Mouse (Mus musculus): ENCODE results near the gene Tmtc2.

The Tmtc2 gene

DNA sequence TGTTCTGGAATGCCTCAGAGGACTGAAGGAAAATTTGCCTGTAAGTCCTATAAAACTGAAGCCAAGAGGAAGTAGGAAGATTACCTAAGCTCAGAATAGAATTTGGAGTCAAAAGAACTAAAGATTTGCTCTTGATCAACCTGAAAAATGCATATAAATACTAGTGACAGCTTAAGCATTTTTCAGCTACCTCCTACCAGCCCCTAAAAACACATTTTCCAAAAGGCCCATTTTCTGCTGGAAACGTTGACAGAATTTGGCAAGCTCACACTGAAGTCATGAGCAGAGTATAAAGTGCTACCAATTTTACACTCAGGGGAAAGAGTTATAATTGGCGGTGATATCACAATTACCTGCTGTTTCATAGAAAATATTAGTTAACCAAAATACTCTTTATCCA lies 285.8 kb downstream of the Tmtc2 start:
- no peak for DNase-seq (ENCODE audit: low read depth)

GRCm38 (mm10) chr10:105287575-105287974 lies 286.7 kb downstream of the Tmtc2 start:
- DNase-seq (ENCODE audit: low read depth) = no peak

- no peak for DNase-seq (ENCODE audit: low read depth)
Observed at GRCm38 (mm10) chr10:105287064-105287463, 287.2 kb downstream of the Tmtc2 start.

- no peak for DNase-seq (ENCODE audit: low read depth)
Observed at GRCm38 (mm10) chr10:105286221-105286620, 288.0 kb downstream of the Tmtc2 start.

GRCm38 (mm10) chr10:105284171-105284570 lies 290.1 kb downstream of the Tmtc2 start:
- DNase-seq (ENCODE audit: low read depth) = no peak

GRCm38 (mm10) chr10:105280933-105281332 lies 293.3 kb downstream of the Tmtc2 start:
- DNase-seq (ENCODE audit: low read depth) = no peak

DNA sequence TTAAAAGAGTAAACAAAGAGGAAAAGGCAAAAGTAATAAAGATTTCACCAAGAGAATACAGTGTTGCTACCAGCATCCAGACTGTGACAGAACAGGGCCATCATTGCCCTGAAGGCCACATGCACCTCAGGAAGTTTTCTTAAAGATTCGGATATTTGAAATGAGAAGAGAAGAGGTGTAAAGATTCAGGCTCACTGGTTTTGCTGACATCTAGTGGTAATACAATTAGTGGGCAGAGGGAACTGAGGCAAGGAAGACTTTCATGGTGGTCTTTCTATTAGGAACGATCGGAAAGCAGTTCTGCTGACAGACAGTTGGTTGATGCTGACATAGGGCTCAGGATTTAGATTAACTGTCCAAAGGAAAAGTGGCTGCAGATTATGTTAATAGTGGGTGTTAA lies 314.2 kb downstream of the Tmtc2 start:
- no peak for DNase-seq (ENCODE audit: low read depth)

DNA sequence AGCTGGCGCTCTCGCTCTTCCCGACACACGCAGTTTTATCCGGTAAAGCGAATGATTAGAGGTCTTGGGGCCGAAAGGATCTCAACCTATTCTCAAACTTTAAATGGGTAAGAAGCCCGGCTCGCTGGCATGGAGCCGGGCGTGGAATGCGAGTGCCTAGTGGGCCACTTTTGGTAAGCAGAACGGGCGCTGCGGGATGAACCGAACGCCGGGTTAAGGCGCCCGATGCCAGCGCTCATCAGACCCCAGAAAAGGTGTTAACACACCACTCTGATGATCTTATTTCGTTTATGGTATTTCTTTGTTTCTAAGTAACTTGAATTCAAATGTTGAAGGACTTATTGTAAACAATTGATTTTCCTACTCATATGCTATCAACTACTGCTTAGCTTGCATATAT lies 336.0 kb downstream of the Tmtc2 start:
- peak; percentile 88 for DNase-seq (ENCODE audit: low read depth)

DNA sequence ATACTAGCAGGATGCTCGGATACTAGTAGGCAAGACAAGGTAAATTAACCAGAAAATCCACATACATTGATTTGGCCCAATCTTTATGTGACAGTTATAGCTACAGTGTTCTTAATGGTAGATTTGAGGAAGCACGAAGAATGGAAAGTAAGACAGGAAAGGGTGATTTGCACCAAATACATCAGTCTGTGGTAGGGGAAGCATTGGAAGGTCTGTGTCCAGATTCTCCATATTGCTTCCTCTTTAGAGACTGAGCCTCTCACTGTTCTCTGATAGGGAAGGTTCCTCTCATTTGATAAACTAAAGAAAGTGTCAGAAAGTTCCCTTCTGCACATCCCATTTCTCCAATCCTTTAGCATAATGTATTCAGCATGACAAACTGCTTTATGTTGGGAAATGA lies 341.4 kb downstream of the Tmtc2 start:
- no peak for DNase-seq (ENCODE audit: low read depth)

DNA sequence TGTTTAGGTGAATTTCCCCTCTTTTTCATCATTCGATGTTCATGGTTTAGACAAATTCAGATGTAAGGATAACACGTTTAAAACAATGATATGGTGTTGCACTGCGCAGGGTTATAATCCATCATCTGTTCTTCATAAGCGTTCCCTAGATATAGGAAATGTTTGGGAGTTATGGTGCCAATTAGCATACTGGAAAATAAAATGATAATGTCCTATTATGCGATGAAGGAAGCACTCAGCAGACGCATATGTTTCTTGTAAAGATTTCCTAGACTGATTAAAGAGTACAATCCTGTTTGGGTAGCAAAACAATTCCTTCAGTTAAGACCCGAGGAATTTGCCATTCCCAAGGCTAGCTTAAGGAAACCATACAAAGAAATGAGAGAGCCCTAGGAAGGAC lies 343.8 kb downstream of the Tmtc2 start:
- DNase-seq (ENCODE audit: low read depth) = no peak

DNA sequence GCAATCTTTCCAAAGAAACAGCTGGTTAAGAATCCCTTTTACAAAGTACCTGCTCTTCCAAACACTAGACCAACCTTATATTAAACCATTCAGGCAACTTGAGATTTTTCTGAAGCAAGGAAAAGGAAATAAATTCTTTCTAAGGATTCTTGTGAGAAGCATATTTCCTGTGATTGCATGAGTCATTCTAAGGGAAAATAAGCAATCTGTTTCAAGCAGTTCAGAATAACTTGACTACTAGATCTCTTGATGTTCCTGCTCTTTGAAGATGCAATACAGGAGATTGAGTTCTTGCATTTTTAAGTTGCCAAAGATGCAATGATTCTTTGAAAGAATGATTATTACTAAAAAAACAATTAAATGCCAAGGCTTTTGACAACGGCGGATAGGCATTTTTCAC lies 345.6 kb downstream of the Tmtc2 start:
- no peak for DNase-seq (ENCODE audit: low read depth)

- DNase-seq (ENCODE audit: low read depth) = no peak
Observed at GRCm38 (mm10) chr10:105227631-105228030, 346.6 kb downstream of the Tmtc2 start.

DNA sequence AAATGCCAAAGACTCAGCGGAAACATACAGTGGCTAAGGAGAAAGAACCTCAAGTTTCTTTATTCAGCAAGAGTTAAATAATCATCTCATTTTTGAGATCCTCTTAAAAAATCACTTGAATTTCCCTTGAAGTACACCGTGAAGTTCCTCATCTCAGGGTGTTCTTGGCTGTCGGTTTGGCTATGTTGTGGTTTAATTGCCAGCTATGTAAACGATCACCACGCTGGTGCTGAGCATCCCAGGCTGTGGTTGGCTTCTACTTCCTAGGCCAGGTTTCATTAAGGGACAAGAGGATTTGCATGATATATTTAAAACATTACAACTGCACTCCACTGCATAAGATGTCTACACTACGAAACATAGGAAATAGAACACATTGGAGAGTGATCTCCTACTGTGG lies 348.5 kb downstream of the Tmtc2 start:
- DNase-seq (ENCODE audit: low read depth) = no peak

DNA sequence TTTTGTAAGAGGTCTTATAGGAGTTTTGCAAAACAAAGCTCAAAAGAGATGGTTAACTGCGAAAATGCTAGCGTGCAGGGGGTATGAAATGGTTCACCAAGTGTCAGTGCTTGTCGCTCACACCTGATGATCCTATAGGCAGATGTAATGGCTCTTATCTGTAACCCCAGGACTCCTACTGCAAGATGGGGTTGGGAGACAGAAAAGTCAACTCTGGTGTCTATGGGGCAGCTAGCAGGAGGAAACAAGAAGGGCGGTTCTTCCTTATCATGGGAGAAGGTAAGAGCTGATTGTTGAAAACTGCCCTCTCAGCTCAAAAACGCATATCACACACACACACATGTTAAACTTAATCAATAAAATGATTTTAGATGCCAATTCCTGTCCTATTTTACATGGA lies 351.3 kb downstream of the Tmtc2 start:
- DNase-seq (ENCODE audit: low read depth) = no peak

- no peak for DNase-seq (ENCODE audit: low read depth)
Observed at GRCm38 (mm10) chr10:105201491-105201890, 372.8 kb downstream of the Tmtc2 start.

GRCm38 (mm10) chr10:105200678-105201077 lies 373.6 kb downstream of the Tmtc2 start:
- no peak for DNase-seq (ENCODE audit: low read depth)

DNA sequence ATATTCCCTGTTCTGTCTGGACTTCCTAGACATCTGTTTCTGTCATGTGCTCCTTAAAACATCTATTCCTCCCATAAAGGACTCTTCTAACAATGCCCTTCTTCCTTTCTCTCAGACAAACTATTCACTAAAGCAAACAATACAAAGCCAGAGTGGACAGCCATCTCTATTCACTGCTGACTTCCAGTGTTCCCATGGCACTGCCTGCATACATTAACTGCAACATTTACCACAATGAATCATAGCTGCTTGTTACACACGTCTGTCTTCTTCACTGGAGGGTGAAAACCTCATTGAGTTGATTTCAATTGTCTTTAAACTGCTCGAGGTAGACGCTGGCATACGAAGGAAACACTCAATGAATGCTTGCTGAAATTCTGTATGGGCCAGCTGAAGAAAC lies 374.2 kb downstream of the Tmtc2 start:
- DNase-seq (ENCODE audit: low read depth) = no peak

DNA sequence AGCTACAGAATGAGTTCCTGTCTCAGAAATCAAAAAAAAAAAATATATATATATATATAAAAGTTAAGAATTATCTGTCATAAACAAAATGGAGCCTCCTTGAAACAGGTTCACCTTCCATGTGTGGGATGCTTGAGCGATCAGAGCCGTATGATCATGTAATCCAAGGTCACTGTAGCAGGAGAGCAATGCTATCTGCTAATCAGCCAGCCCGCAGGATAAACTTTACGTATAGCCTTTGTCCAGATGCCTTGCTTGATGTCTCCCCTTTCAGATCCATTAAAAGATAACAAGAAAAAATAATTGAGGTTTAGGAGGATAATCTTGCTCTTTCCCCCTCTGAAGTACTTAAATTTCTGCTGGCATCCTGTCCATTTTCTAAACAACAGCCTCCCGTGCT lies 374.7 kb downstream of the Tmtc2 start:
- no peak for DNase-seq (ENCODE audit: low read depth)

DNA sequence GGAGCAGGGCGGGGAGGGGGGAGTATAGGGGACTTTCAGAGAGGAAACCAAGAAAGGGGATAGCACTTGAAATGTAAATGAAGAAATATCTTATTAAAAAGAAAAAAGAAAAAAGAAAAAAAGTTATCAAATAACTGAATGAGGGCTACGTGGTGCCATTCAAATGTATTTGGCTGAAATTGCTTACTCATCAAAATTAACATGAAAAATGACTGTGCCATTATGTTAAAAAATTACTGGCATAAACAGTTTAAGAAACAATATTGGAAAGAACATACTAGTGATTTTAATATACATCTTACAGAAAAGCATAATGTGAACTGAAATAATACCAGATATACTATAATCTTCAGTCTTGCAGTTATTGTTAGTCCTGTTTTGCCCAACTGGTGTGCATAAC lies 378.9 kb downstream of the Tmtc2 start:
- DNase-seq (ENCODE audit: low read depth) = no peak

DNA sequence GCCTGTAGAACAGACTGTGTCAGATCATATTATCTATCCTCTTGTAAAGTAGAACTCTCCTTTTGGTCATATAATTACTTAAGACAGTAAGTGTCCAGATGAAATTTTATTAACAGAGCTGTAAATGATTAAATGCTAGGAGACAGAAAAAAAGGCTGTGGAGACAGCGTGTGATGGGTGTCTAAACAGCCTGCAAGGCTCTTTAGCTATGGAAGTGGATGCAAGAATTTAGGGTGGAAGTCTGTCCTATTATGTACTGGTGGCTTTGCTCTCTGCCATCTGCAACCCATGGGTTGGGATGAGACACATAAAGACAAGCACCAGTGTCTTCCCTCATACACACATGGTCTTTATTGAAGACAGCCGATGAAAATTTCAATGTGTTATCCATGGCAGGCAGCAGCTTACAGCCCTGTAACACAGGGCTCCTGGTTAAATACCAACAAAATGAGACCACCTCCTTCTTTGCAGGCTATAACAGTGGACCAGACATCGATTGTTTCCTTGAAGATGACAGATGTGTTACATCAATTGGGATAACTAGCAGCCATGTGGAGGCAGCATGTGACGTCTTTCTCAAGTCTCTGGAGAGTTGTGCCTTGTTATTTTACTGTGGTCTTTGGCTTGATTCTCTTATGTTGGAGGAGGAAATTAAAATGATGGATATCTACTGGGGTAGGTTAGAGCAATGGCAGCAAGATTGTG lies 380.3 kb downstream of the Tmtc2 start:
- no peak for DNase-seq (ENCODE audit: low read depth)

DNA sequence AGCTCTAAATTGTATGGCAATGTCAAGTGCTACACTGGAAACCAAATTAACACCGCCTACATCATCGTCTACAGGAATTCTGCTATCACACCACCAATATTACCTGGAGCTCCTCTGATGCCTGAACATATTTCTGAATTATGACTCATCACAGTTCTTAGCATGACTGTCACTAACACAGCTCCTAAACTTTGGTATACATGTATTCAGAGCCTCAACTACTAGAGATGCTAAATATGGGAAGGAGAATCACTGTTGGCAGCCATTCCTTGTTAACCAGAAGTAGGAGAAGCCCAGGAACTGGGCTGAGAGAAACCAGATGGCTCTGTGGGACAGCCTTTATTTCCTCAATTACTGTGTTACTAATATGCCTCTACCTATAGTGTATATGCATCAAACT lies 382.2 kb downstream of the Tmtc2 start:
- no peak for DNase-seq (ENCODE audit: low read depth)

- DNase-seq (ENCODE audit: low read depth) = no peak
Observed at GRCm38 (mm10) chr10:105189746-105190145, 384.5 kb downstream of the Tmtc2 start.

- no peak for DNase-seq (ENCODE audit: low read depth)
Observed at GRCm38 (mm10) chr10:105186636-105187035, 387.6 kb downstream of the Tmtc2 start.

DNA sequence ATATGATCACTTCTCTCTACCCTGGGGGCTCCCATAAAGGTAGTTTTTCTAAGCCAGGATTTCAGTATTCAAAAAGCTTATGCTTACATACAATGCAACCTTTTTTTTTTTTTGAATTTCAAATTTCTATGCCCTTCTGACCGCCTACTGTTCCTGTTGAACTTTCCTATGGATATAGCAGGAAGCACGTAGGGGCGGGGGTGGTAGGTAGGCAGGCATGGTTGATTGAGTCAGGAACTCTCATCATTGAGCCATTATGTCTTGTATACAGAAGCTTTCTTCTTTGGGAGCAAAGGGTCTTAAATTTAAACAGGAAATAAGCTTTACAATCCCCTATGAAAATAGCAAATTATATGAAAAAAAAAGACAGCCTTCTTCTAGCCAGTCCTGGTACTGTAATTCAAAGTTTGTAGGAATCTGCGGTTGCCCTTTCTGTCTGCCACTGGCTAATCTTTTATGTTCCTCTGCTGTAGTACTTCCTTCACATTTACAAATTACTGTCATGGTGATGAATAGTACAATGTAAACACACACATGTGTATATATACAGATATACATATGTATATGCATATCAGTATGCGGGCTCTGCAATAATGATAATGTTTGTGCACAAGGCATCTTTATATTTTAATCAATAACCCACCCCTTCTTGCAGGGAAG lies 405.7 kb downstream of the Tmtc2 start:
- no peak for DNase-seq (ENCODE audit: low read depth)

Data from naive thymus-derived CD4-positive, alpha-beta T cell, adult 2 months (primary cell).